Mouse (Mus musculus): ENCODE data around the gene Cemip2. TPM values are rescaled to one million over a fixed set of nuclear protein-coding genes. Genes with fewer than 3 reads are reported as not detected.

The Cemip2 gene
- polyA plus RNA-seq, 1 experiment from 2014 or later = 13.0 TPM

- H3K4me1 ChIP-seq (ENCODE audit: control insufficient read depth, insufficient read depth, low read length) = 0 out of 2 replicates have a peak, but pooled peaks cover 2% of the 10 kb centered on the region
- ATAC-seq (ENCODE audit: insufficient read depth, low FRiP score) = no peak
- no peak overlapping the region for H3K4me3 ChIP-seq (replicated peaks; ENCODE audit: low read length)
- H3K27ac ChIP-seq (ENCODE audit: low read length) = no peak overlapping the region
- no peaks in the 10 kb centered on the region for H3K27me3 ChIP-seq (ENCODE audit: control insufficient read depth, insufficient read depth, low read length)
- H3K9ac ChIP-seq (ENCODE audit: low read length) = no peak overlapping the region
- WGBS = 85% methylated on average over 12 of the region's 12 CpGs
- no peak overlapping the region for H3K4me2 ChIP-seq (ENCODE audit: low read depth, low read length)
- H3K36me3 ChIP-seq (ENCODE audit: control insufficient read depth, insufficient read depth, low read length) = no peaks in the 10 kb centered on the region
- H3K9me3 ChIP-seq (replicated peaks; ENCODE audit: control insufficient read depth, low read length) = no peaks in the 10 kb centered on the region
These were observed 36.0 kb upstream of the Cemip2 start for GRCm38 (mm10) chr19:21742138-21742537.

DNA sequence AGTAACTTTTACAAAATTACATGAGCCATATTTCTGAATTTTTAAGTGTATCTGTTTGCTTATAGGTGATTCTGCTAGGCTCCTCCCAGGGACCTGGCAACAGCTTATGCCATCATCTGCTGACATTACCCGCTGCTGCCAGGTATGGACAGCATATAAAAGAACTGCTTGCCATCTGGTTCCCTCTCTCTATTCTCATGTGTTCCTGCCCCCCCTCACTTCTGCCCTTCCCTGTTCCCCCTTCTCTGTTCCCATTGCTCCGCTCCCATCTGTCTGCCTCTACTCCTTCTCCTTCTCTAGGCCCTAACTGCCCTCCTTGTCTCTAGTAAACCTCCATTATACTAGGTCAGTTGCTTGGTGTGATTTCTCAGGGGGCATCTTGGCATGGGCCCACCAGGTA lies 32.6 kb upstream of the Cemip2 start:
- H3K9ac ChIP-seq (ENCODE audit: low read length) = no peak overlapping the region
- H3K36me3 ChIP-seq (ENCODE audit: control insufficient read depth, insufficient read depth, low read length) = no peaks in the 10 kb centered on the region
- no peaks in the 10 kb centered on the region for H3K4me1 ChIP-seq (ENCODE audit: control insufficient read depth, insufficient read depth, low read length)
- H3K4me2 ChIP-seq (ENCODE audit: low read depth, low read length) = no peak overlapping the region
- ATAC-seq (ENCODE audit: insufficient read depth, low FRiP score) = no peak
- H3K9me3 ChIP-seq (replicated peaks; ENCODE audit: control insufficient read depth, low read length) = no peaks in the 10 kb centered on the region
- 95% methylated on average over 2 of the region's 2 CpGs for WGBS
- H3K27ac ChIP-seq (ENCODE audit: low read length) = no peak overlapping the region
- H3K27me3 ChIP-seq (ENCODE audit: control insufficient read depth, insufficient read depth, low read length) = no peaks in the 10 kb centered on the region
- H3K4me3 ChIP-seq (replicated peaks; ENCODE audit: low read length) = no peak overlapping the region

- Histone ChIP-seq H3K27me3 (ENCODE audit: control insufficient read depth, insufficient read depth, low read length) (no peaks in the 10 kb centered on the region), H3K36me3 (ENCODE audit: control insufficient read depth, insufficient read depth, low read length) (no peaks in the 10 kb centered on the region), H3K4me3 (replicated peaks; ENCODE audit: low read length) (no peak overlapping the region), H3K4me1 (ENCODE audit: control insufficient read depth, insufficient read depth, low read length) (no peaks in the 10 kb centered on the region), H3K27ac (ENCODE audit: low read length) (no peak overlapping the region), H3K4me2 (ENCODE audit: low read depth, low read length) (no peak overlapping the region), H3K9me3 (replicated peaks; ENCODE audit: control insufficient read depth, low read length) (no peaks in the 10 kb centered on the region), H3K9ac (ENCODE audit: low read length) (no peak overlapping the region)
- 20% methylated on average over 4 of the region's 4 CpGs for WGBS
- no peak; the same call in 1 of the 2 replicates for ATAC-seq (ENCODE audit: insufficient read depth, low FRiP score)
These were observed 30.8 kb upstream of the Cemip2 start for GRCm38 (mm10) chr19:21747356-21747755.

- Histone ChIP-seq H3K36me3 (ENCODE audit: control insufficient read depth, insufficient read depth, low read length) (no peaks in the 10 kb centered on the region), H3K4me3 (replicated peaks; ENCODE audit: low read length) (no peak overlapping the region), H3K9ac (ENCODE audit: low read length) (no peak overlapping the region), H3K4me1 (ENCODE audit: control insufficient read depth, insufficient read depth, low read length) (no peaks in the 10 kb centered on the region), H3K27ac (ENCODE audit: low read length) (no peak overlapping the region), H3K4me2 (ENCODE audit: low read depth, low read length) (no peak overlapping the region), H3K9me3 (replicated peaks; ENCODE audit: control insufficient read depth, low read length) (no peaks in the 10 kb centered on the region), H3K27me3 (ENCODE audit: control insufficient read depth, insufficient read depth, low read length) (no peaks in the 10 kb centered on the region)
- WGBS = 19% methylated on average over 2 of the region's 2 CpGs
- ATAC-seq (ENCODE audit: insufficient read depth, low FRiP score) = no peak
These were observed 28.0 kb upstream of the Cemip2 start for GRCm38 (mm10) chr19:21750154-21750553.

DNA sequence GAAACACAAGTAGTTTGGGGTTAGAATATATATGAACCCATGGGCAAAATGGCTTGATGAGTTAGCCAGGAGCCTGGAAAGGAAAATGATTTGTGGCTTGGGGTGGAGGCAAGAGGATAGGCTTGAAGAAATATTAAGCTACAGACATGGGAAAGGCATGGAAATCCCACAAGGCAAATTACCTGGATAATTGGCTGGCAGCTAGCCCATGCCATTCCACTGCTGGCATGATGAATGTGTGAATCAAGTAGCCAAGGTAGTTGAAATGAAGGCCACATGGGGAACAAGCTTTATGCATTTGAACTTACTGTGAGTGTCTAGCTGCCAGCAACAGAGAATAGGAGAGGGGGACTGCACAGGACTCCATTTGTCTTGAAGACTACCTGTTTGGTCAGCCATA lies 16.5 kb upstream of the Cemip2 start:
- Histone ChIP-seq H3K4me3 (replicated peaks; ENCODE audit: low read length) (no peak overlapping the region), H3K9ac (ENCODE audit: low read length) (no peak overlapping the region), H3K27ac (ENCODE audit: low read length) (no peak overlapping the region), H3K4me2 (ENCODE audit: low read depth, low read length) (no peak overlapping the region), H3K36me3 (ENCODE audit: control insufficient read depth, insufficient read depth, low read length) (no peaks in the 10 kb centered on the region), H3K4me1 (ENCODE audit: control insufficient read depth, insufficient read depth, low read length) (no peaks in the 10 kb centered on the region), H3K27me3 (ENCODE audit: control insufficient read depth, insufficient read depth, low read length) (no peaks in the 10 kb centered on the region), H3K9me3 (replicated peaks; ENCODE audit: control insufficient read depth, low read length) (no peaks in the 10 kb centered on the region)
- no peak for ATAC-seq (ENCODE audit: insufficient read depth, low FRiP score)

- Histone ChIP-seq H3K4me3 (replicated peaks; ENCODE audit: low read length) (no peak overlapping the region), H3K27me3 (ENCODE audit: control insufficient read depth, insufficient read depth, low read length) (no peaks in the 10 kb centered on the region), H3K9me3 (replicated peaks; ENCODE audit: control insufficient read depth, low read length) (no peaks in the 10 kb centered on the region), H3K4me1 (ENCODE audit: control insufficient read depth, insufficient read depth, low read length) (no peaks in the 10 kb centered on the region), H3K27ac (ENCODE audit: low read length) (no peak overlapping the region), H3K36me3 (ENCODE audit: control insufficient read depth, insufficient read depth, low read length) (no peaks in the 10 kb centered on the region), H3K4me2 (ENCODE audit: low read depth, low read length) (no peak overlapping the region), H3K9ac (ENCODE audit: low read length) (no peak overlapping the region)
- ATAC-seq (ENCODE audit: insufficient read depth, low FRiP score) = no peak
- 70% methylated on average over 2 of the region's 2 CpGs for WGBS
These were observed 14.1 kb upstream of the Cemip2 start for GRCm38 (mm10) chr19:21764013-21764412.

DNA sequence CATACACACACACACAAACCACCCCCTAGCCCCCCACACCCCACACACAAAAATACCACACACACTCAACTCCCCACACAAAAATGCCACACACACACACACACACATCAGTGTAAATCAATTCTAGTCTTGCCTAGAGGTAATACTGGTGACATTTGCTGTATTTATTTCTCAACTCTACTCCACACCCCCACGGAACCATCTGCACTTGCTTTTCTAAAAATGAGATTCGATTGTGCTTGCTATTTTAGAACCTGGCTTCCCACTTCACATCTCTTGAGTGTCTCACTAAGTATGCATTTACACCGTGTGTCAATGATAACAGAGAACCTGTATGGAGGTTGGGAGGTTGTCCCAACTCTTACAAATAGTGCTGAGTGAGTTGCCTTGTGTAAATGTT lies 13.4 kb upstream of the Cemip2 start:
- no peak overlapping the region for H3K4me3 ChIP-seq (replicated peaks; ENCODE audit: low read length)
- no peaks in the 10 kb centered on the region for H3K27me3 ChIP-seq (ENCODE audit: control insufficient read depth, insufficient read depth, low read length)
- no peak overlapping the region for H3K4me2 ChIP-seq (ENCODE audit: low read depth, low read length)
- H3K27ac ChIP-seq (ENCODE audit: low read length) = no peak overlapping the region
- H3K36me3 ChIP-seq (ENCODE audit: control insufficient read depth, insufficient read depth, low read length) = no peaks in the 10 kb centered on the region
- no peaks in the 10 kb centered on the region for H3K4me1 ChIP-seq (ENCODE audit: control insufficient read depth, insufficient read depth, low read length)
- 79% methylated on average over 3 of the region's 3 CpGs for WGBS
- no peaks in the 10 kb centered on the region for H3K9me3 ChIP-seq (replicated peaks; ENCODE audit: control insufficient read depth, low read length)
- H3K9ac ChIP-seq (ENCODE audit: low read length) = no peak overlapping the region
- no peak for ATAC-seq (ENCODE audit: insufficient read depth, low FRiP score)

- no peak overlapping the region for H3K4me2 ChIP-seq (ENCODE audit: low read depth, low read length)
- H3K4me3 ChIP-seq (replicated peaks; ENCODE audit: low read length) = no peak overlapping the region
- no peaks in the 10 kb centered on the region for H3K27me3 ChIP-seq (ENCODE audit: control insufficient read depth, insufficient read depth, low read length)
- 69% methylated on average over 9 of the region's 9 CpGs for WGBS
- no peaks in the 10 kb centered on the region for H3K9me3 ChIP-seq (replicated peaks; ENCODE audit: control insufficient read depth, low read length)
- no peak overlapping the region for H3K9ac ChIP-seq (ENCODE audit: low read length)
- no peak overlapping the region for H3K27ac ChIP-seq (ENCODE audit: low read length)
- H3K36me3 ChIP-seq (ENCODE audit: control insufficient read depth, insufficient read depth, low read length) = no peaks in the 10 kb centered on the region
- ATAC-seq (ENCODE audit: insufficient read depth, low FRiP score) = no peak
- H3K4me1 ChIP-seq (ENCODE audit: control insufficient read depth, insufficient read depth, low read length) = no peaks in the 10 kb centered on the region
These were observed 10.6 kb upstream of the Cemip2 start for GRCm38 (mm10) chr19:21767500-21768045.

GRCm38 (mm10) chr19:21769796-21770195 lies 8.3 kb upstream of the Cemip2 start:
- no peak for ATAC-seq (ENCODE audit: insufficient read depth, low FRiP score)
- 58% methylated on average over 3 of the region's 3 CpGs for WGBS
- Histone ChIP-seq H3K9me3 (replicated peaks; ENCODE audit: control insufficient read depth, low read length) (no peaks in the 10 kb centered on the region), H3K4me3 (replicated peaks; ENCODE audit: low read length) (no peak overlapping the region), H3K27ac (ENCODE audit: low read length) (no peak overlapping the region), H3K36me3 (ENCODE audit: control insufficient read depth, insufficient read depth, low read length) (no peaks in the 10 kb centered on the region), H3K9ac (ENCODE audit: low read length) (no peak overlapping the region), H3K4me1 (ENCODE audit: control insufficient read depth, insufficient read depth, low read length) (no peaks in the 10 kb centered on the region), H3K4me2 (ENCODE audit: low read depth, low read length) (no peak overlapping the region), H3K27me3 (ENCODE audit: control insufficient read depth, insufficient read depth, low read length) (no peaks in the 10 kb centered on the region)

DNA sequence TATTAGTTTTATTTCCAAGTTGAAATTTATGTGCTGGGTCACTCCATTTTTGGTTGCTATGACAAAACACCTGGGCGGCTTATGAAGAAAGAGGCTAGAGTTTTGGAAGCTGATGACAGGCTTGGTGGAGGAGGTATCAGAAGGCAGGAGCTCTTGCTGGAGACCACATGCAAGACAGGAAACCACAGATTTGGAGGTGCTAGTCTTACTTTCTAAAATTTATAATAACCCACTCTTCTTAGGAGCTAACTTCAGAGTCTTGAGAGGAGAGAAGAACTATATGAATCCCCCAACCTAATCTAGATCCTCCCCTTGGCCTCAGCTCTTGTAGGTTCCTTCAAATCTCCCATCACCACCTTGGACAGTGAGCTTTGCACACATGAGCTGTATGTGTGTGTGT lies 6.6 kb upstream of the Cemip2 start:
- WGBS = 86% methylated on average over 1 of the region's 1 CpGs
- H3K4me1 ChIP-seq (ENCODE audit: control insufficient read depth, insufficient read depth, low read length) = no peaks in the 10 kb centered on the region; the same call in 1 of the 2 replicates
- H3K36me3 ChIP-seq (ENCODE audit: control insufficient read depth, insufficient read depth, low read length) = no peaks in the 10 kb centered on the region
- H3K27me3 ChIP-seq (ENCODE audit: control insufficient read depth, insufficient read depth, low read length) = no peaks in the 10 kb centered on the region
- no peak overlapping the region for H3K9ac ChIP-seq (ENCODE audit: low read length)
- H3K9me3 ChIP-seq (replicated peaks; ENCODE audit: control insufficient read depth, low read length) = no peaks in the 10 kb centered on the region
- no peak overlapping the region for H3K27ac ChIP-seq (ENCODE audit: low read length)
- H3K4me2 ChIP-seq (ENCODE audit: low read depth, low read length) = no peak overlapping the region
- H3K4me3 ChIP-seq (replicated peaks; ENCODE audit: low read length) = no peak overlapping the region
- ATAC-seq (ENCODE audit: insufficient read depth, low FRiP score) = no peak
